Mouse (Mus musculus): Measurements from ENCODE around the gene Fbln1. TPM values are rescaled to one million over a fixed set of nuclear protein-coding genes. Genes with fewer than 3 reads are reported as not detected.

Fbln1 gene
- polyA plus RNA-seq (2017; shearing (Covaris generic)), result 0.11 TPM

DNA sequence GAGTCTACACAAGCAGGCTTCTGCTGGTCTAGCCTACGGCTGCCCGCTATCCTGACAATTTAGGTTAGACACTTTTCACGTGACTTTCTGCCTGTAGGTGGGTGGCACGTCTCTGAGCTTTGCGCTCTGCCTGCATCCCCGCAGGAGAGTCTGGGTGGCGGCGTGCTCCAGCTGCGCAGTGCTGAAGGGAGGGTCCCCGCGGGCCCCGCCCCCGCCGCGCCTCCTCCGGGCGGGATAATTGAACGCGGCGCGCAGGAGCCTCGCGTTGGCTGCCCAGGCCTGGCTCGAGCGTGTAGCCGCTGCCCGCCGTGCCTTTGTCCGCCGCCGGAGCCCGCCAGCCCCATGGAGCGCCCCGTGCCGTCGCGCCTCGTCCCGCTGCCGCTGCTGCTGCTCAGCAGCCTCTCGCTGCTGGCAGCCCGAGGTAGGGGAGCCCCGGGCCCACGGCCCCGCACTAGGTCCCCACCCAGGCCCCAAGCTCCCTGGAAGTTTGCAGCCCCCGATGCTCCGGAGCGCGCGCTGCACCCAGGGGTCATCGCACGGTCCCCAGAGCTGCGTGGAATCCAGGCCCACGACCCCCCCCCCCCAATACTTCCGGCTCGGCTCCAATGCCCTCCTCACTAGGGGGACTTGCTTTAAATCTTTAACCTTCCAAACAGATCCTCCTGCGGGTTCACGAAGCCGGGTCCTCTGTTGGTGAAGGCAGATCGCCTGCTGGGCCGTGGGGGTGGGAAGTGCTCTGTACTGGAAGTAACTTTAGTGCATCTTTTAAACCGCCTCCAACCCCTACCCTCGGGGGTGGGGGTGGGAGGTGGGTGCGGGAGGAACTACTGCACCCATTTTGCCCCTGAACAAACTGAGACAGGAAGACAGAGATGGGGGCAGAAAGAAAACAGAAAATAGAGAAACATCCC, at the start of gene Fbln1:
Gene Fbln1, plus strand, starts transcription at position 158 of the 911 bp plus-strand sequence.

DNA sequence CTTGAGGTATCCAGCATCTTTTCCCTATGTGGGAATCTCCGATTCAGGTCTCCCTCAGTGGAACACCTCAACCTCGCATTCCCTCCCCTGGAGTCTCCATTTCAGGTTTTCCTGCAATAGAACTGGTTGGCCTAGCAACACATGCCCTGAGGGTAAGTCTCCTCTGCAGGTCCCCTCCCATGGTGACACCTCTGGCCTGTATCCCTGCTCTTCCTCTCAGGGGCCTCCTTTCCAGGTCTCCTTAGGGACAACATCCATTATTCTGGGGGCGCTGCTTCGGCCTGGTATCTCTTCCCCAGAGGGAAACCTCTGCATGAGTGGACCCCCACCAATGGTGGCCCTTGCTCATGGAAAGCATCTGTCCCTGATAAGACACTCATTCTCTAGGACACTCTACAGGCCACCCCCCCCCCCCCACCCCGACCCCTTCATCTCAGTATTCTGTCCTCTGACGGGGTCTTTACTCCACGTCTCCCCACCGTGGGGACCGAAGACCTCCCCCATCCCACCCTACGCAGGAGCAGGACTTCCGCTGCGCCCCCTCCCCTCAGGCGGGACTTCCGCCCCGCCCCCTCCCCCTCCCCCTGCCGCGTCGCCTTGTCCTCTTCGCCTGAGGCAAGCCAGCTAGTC, 130.0 kb downstream of the Fbln1 start, which contains the start of gene Atxn10:
Gene Atxn10, plus strand, starts transcription at position 575 of the 630 bp plus-strand sequence.

Other genes with a start within 250 kb of the Fbln1 start
- gene 5031439G07Rik, start 217.4 kb upstream of the Fbln1 start, polyA plus RNA-seq (2017; shearing (Covaris generic)), result 2.3 TPM
- not detected for gene Upk3a, start 188.8 kb upstream of the Fbln1 start, polyA plus RNA-seq (2017; shearing (Covaris generic))
- 55.2 TPM for gene Fam118a, start 177.0 kb upstream of the Fbln1 start, polyA plus RNA-seq (2017; shearing (Covaris generic))
- gene Smc1b, start 74.0 kb upstream of the Fbln1 start, polyA plus RNA-seq (2017; shearing (Covaris generic)), result 0.66 TPM
- not detected for gene Ribc2, start 73.9 kb upstream of the Fbln1 start, polyA plus RNA-seq (2017; shearing (Covaris generic))
- gene Atxn10, start 130.3 kb downstream of the Fbln1 start, polyA plus RNA-seq (2017; shearing (Covaris generic)), result 137 TPM

Measured in inflammation-experienced regulatory T-cells, adult 16 weeks (primary cell).